Mouse (Mus musculus) kidney, adult 9 months (tissue): ENCODE data around the gene Tgfbr3.
"Not testable (repeated sequence)": the region's sequence is repeated elsewhere in the genome, so short reads cannot be mapped to it uniquely, and the experiment has no call there.

Experiments used
- DNase-seq: peaks from one replicate; pipeline ENCODE4 v3.0.0; 2022

Gene Tgfbr3

DNA sequence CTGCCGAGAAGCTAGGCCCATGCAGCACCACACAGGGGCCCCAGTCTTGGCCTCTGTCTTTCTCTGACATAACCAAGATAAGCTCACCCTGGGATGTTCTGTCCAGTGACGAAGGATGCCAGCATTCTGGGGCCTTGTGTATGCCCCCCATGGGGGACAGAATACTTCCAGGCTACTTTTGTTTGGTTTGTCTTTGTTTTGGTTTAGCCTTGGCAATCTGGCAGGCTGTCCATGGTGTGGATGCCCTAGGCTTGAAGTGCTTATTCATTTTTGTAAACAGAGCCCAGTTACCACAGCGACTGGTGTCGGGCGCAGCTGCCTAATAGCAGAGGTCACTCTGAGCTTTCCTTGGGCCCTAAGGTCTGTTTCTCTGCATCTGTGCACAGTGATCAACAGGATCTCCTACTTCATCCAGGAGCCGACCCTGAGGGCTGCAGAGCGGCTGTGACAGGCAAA lies 51.4 kb downstream of the Tgfbr3 start:
- DNase-seq = no peak

DNA sequence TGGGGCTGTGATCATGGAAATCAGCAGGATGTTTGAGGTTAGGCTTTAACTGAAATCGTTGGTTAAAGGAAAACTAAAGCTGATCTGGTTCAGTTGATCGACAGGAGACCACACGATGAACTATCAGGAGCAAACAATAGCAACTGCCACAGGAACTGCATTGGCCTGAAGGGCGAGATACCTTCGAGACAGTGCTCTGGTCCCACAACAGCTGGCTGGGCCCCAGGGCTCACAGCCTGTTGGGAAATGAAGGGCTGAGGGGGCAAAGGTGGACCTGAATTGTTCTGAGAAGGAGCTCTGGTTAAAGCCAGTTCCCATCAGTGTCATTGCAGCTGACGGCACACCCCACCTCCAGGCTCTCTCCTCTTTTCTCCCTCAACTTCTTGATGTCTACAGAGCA lies 52.5 kb downstream of the Tgfbr3 start:
- DNase-seq = peak; percentile 54

DNA sequence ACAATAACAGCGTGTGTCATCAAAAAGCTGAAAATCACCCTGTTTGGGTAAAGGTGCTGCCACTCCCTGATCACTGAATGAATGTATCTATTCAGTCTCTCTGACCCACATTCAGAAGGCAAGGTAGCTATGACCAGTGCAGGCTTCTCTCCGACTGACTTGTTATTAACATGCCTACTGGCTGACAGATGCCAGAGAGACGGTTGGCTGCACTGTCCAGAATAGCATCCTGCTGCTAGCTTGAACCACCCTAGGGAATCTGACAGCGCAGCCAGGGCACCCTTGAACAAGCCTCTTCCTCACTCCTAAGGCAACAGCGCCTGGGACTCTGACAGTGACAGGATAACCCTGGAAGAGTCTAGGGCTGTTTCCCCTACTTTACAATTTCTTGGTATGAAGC lies 53.4 kb downstream of the Tgfbr3 start:
- no peak for DNase-seq

DNA sequence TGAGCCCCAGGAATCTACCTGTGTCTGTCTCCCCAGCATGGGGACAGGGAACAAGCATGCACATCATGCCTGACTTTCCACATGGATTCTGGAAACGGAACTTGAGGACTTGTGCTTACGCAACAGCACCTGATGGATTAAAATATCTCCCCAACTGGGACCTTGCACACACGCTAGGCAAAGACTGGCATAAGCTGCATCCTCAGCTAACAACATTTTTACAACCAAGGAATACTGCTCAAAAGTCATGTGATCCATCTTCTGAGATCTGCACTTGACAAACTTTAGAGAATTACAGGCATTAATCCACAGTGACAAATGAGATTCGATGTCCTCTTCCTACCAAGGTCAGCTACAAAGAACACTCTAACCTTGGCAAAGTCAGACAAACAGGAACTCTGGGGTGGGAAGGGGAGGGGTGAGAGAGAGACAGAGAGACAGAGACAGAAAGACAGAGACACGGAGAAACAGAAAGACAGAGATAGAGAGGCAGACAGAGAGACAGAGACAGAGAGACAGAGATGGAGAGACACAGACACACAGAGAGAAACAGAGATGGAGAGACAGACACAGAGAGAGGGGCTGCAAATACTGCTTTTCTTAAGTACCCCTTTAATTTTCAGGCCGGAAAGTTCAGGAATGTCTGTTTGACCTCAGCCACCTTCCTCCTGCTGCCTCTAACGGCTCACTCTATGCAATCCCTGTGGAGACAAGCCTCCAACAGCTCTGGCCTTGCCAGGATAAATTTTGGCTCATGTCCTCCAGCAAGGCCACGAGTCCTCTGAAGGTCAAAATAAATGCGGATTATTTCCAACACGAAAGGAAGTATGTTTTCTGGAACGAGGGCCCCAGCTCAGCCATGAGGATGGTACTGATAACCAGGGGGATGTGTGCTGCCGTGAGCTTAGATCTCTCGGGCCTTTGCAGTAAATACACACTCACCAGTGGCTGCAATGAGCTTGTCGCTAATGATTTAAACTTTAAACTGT lies 55.8 kb downstream of the Tgfbr3 start:
- peak; percentile 59 for DNase-seq

GRCm38 (mm10) chr5:107230189-107230588 lies 59.2 kb downstream of the Tgfbr3 start:
- no peak for DNase-seq

GRCm38 (mm10) chr5:107229037-107229436 lies 60.4 kb downstream of the Tgfbr3 start:
- no peak for DNase-seq

DNA sequence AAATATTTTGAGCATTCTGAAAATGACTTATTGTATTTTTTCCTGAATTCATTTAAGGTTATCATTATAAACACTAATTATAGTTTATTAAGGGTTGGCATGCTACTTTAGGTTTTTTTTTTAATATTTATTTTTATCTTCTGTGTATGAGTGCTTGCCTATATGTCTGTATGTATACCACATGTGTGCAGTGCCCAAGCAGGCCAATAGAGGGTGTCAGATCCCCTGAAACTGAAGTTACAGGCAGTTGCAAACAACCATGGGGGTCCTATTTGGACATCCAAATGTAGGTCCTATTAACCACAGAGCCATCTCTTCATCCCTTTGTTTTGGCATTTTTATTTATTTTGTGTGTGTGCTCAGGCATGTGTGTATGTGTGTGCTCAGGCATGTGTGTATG lies 61.8 kb downstream of the Tgfbr3 start:
- DNase-seq = no peak

- DNase-seq = no peak
These were observed 64.5 kb downstream of the Tgfbr3 start for GRCm38 (mm10) chr5:107224820-107225417.

DNA sequence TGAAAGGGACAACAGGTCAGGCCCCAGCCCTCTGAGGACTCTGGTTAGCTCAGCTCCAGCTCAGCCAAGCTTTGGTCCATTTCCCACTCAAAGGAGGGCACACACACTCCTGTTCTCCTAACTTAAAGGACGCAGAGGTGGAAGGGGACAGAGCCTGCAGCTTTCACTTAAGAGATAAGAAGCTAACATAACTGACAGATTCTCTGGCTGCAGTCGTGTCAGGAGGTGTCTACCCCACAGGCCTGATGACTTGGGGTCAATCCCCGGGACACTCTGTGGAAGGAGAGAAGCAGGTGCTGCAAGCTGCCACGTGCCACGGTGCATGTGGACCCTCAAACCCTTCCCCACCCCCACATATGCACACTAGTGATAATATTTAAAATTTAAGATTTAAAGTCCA lies 65.3 kb downstream of the Tgfbr3 start:
- no peak for DNase-seq

DNA sequence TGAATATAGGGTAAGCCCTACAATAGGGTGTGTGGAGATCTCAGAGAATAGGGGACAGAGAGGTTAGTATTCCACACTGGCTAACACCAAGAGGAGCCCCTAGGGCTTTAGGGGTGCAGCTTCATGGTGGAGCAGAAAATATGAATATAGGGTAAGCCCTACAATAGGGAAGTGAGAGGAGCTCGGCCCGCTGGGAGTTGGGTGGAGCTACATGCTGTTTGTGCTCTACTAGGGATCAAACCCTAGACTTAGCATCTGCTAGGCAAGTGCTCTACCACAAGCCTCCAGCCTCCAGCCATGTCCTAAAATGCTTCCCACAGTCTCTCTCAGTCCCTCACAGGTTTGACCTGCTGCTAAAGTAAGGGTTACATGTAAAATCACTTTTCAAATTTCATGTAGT lies 65.9 kb downstream of the Tgfbr3 start:
- not testable (repeated sequence) for DNase-seq

DNA sequence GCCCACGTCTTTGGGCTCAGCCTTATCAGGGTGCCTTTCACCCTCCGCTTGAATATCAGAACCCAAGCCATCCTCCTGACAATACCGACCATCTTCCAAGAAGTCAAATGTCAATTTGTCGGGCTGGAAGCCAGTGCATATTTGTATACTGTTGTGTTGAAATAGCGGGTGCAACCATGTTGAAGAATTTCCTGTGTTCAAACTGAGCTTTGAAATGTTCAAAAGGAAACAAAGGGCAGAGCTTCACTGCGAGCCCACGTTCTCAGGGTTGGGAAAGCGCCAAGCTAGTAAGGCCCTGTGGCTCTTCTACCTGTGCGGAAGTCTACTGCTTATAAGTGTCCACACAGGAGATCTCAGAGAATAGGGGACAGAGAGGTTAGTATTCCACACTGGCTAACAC lies 66.4 kb downstream of the Tgfbr3 start:
- DNase-seq = no peak

DNA sequence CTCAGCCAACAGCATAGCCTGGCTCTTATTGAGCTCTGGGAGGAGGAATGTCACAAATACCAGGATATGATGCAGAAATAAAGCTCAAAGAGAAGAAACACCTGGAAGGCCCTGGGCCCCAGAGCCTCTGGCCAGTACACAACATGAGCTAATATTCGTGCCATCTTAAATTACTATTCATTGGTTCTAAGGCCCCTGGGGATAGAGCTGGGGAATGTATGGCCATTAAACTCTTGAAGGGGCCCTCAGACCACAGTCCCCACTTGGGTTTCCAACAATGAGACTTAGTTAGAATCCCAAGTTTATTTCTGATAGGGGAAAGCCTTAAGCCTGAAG lies 66.8 kb downstream of the Tgfbr3 start:
- DNase-seq = no peak

GRCm38 (mm10) chr5:107221892-107222669 lies 67.3 kb downstream of the Tgfbr3 start:
- no peak for DNase-seq

DNA sequence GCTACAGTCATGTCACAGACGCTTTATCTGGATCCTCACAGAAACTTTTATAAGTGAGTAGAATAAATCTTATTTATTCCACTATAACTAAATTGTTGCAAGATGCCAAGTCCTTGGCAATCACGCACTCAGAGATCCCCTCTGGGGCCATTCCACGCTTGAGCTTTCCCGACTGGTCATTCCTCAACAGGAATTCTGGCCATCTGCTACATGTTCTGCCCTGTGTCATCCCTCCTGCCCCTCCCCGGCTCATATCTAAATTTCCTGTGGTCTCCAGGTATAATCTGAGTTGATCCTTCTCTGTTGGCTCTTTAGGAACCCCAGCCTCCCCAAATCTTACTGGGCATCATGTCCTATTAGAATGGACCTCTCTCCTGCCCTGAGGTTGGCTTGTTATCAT lies 68.5 kb downstream of the Tgfbr3 start:
- DNase-seq = no peak

- DNase-seq = no peak
These were observed 69.5 kb downstream of the Tgfbr3 start for GRCm38 (mm10) chr5:107219883-107220282.

DNA sequence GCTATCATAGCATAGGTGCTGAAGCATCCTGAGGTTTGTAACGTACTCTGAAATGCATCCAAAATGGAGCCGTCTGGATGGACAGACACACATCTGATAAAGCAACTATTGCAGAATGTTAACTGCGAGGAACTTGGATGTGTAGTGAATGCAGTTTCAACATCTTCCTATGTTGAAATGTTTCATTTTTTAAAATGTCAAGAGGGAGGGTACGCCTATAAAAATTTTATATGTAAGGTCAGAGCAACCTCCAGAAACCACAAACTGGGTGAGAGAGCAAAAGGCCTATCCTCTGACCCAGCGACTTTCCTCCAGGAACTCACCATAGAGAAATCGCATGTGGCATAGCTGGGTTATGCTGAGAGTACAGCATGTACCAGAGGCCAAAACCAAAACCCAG lies 70.1 kb downstream of the Tgfbr3 start:
- DNase-seq = no peak

- no peak for DNase-seq
These were observed 70.8 kb downstream of the Tgfbr3 start for GRCm38 (mm10) chr5:107218594-107218993.

- peak; percentile 38 for DNase-seq
These were observed 72.3 kb downstream of the Tgfbr3 start for GRCm38 (mm10) chr5:107217139-107217538.

DNA sequence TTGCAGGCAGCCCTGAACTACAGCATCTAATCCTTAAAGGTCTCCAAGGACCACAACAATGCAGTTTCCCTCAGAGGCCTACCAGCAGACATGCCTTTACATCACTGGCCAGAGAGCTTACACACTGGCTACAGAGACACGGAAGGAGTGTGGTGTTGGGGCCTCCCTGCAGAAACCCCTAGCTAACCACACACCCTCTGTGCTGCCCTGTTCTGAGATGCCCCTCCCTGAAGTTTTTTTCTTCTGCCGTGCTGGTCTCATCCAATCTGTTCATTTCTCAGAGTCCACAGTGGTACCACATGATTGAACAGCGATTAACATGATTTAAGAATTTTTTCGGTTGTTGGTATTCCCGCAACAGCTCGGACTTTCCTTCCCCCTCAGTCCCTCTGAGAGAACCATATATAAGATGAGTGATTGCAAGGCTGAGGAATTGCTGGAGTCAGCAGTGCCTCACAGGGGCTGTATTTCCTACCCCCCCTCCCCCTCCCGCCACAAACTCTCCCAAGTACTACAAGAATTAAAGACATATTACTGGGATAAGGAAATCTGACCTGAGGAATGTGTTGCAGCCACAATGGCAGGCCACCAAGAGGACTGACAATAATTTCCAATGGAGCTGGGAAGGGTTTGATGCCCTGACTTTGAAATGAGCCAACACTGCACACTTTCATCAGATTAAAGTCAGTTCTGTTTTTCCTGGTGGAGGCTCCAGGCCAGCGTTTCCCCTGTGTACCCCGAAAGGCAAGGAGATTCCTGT lies 75.9 kb downstream of the Tgfbr3 start:
- no peak for DNase-seq

GRCm38 (mm10) chr5:107211830-107212370 lies 77.5 kb downstream of the Tgfbr3 start:
- no peak for DNase-seq

GRCm38 (mm10) chr5:107210040-107210439 lies 79.4 kb downstream of the Tgfbr3 start:
- DNase-seq = no peak

- DNase-seq = no peak
These were observed 81.5 kb downstream of the Tgfbr3 start for GRCm38 (mm10) chr5:107207911-107208310.
